Mouse (Mus musculus) hindbrain, embryonic 12.5 days (tissue): Measurements from ENCODE around the gene Pick1. TPM values are rescaled to one million over a fixed set of nuclear protein-coding genes. Genes with fewer than 3 reads are reported as not detected.

Experiments used
- ATAC-seq: fragments of 200-750 bp; cut with Nextera tagmentation; 2 replicates; pipeline ENCODE4 v1.8.0; 2017; ENCODE audit warnings: moderate TSS enrichment; ENCODE audit not compliant: low FRiP score
- H3K27ac ChIP-seq: fragments of 300-500 bp; sonication (generic); 2 replicates; pipeline ENCODE4 v1.5.1; 2016; ENCODE audit warnings: mild to moderate bottlenecking
- H3K27me3 ChIP-seq: fragments of 300-500 bp; sonication (generic); 2 replicates; pipeline ENCODE4 v1.6.1; 2016; ENCODE audit warnings: mild to moderate bottlenecking
- H3K36me3 ChIP-seq: fragments of 300-500 bp; sonication (generic); 2 replicates; pipeline ENCODE4 v1.6.1; 2016; ENCODE audit warnings: mild to moderate bottlenecking
- H3K4me1 ChIP-seq: fragments of 300-500 bp; sonication (generic); 2 replicates; pipeline ENCODE4 v1.6.1; 2016
- H3K4me2 ChIP-seq: fragments of 300-500 bp; sonication (generic); replicated peaks from 2 replicates; pipeline ENCODE4 v1.6.1; 2016; ENCODE audit warnings: mild to moderate bottlenecking
- H3K4me3 ChIP-seq: fragments of 300-500 bp; sonication (generic); 2 replicates; pipeline ENCODE4 v1.5.1; 2016; ENCODE audit warnings: mild to moderate bottlenecking
- H3K9ac ChIP-seq: fragments of 300-500 bp; sonication (generic); 2 replicates; pipeline ENCODE4 v1.6.1; 2016; ENCODE audit warnings: mild to moderate bottlenecking, moderate library complexity
- H3K9me3 ChIP-seq: fragments of 300-500 bp; sonication (generic); replicated peaks from 2 replicates; pipeline ENCODE4 v1.6.1; 2016; ENCODE audit warnings: mild to moderate bottlenecking
- WGBS: fragments of 180-500 bp; shearing (Covaris S2); methylation state at CpG from one replicate; pipeline ENCODE4 v1.1.7; 2016; 5-methylcytosine and 5-hydroxymethylcytosine counted together
- polyA plus RNA-seq: library from polyadenylated mRNA; unstranded; fragments of >200 nt; fragmentation: Nextera tagmentation; extraction: Ambion mirVana; gene quantifications from 2 replicates; pipeline ENCODE4 v1.2.1, GENCODE M21; 2016

Pick1 gene
- 67.1 and 72.6 TPM in 2 replicates for polyA plus RNA-seq

DNA sequence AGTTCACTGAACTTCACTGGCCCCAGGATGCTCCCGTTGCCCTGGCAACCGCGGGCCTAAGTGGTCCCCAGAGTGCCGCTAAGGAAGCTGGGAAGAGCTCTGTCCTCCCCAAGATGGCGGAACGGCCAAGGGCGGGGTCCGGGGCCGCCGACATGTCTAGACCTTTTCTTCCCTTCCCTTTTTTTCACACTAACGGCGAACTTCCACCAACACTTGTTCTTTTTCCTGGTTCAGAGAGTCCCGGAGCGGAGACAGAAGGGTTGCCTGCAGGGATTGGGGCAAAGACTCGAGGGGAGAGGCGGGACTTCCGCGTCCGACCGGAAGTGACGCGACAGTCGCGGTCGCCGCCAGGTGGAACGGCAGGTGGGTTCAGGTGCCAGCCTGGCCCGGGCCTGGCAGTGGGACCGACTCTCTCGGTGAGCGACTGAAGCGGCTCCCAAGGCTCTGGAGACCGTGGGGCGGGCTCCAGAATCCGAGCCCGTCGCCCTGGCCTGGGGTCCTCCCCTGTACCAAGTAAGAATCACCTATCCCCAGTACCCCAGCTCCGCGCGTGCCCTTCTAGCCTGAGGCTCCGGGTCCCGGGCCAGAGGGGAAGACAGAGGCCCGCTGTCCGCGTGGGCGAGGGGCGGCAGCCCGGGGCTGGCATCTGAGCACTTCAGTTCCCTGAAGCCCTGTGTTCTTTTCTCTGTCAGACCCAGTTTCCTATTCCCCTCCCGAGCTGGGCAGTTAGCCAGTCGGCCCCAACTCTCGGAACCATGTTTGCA lies at the start of gene Pick1, which contains the start of gene Gm49486:
Gene Pick1 (plus strand): TSS at position 116 of the 764 bp plus-strand sequence.
Gene Gm49486 (plus strand): TSS at position 334 of the 764 bp plus-strand sequence.
- H3K9ac ChIP-seq = peak within 1 kb of the TSS; percentile 93
- WGBS = 1% methylated on average over 51 of the region's 51 CpGs
- H3K27ac ChIP-seq = peak within 1 kb of the TSS; percentile 98
- H3K4me3 ChIP-seq = peak within 1 kb of the TSS; percentile 77
- H3K36me3 ChIP-seq = peaks cover 25% of the 10 kb centered on the region
- peak within 1 kb of the TSS; percentile 97 for H3K4me2 ChIP-seq
- peaks cover 18% of the 10 kb centered on the region for H3K4me1 ChIP-seq
- H3K9me3 ChIP-seq = no peaks in the 10 kb centered on the region
- H3K27me3 ChIP-seq = no peaks in the 10 kb centered on the region
- peak; percentile 88 for ATAC-seq

DNA sequence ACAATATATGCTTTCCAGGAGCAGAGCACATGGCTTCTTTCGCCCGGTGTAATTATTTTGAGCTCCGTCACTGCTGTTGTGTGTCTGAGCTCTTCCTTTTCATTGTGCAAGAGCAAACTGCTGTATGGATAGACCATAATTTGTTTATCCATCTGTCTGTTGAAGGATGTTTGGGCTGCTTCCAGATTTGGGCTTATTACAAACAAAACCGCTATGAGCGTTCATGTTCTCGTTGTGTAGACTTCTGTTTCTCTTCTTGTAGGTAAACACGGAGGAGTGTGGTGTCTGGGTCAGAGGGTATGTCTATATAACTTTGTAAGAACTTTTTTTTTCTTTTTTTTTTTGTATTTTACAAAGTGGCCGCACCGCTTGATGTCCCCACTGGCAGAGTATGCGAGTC lies 43.8 kb upstream of the Pick1 start:
- no peak overlapping the region for H3K4me2 ChIP-seq
- no peaks in the 10 kb centered on the region for H3K27me3 ChIP-seq
- no peak for ATAC-seq
- H3K27ac ChIP-seq = no peak overlapping the region
- no peak overlapping the region for H3K9ac ChIP-seq
- 85% methylated on average over 10 of the region's 10 CpGs for WGBS
- no peaks in the 10 kb centered on the region for H3K9me3 ChIP-seq
- no peak overlapping the region for H3K4me3 ChIP-seq
- no peaks in the 10 kb centered on the region for H3K36me3 ChIP-seq
- no peaks in the 10 kb centered on the region for H3K4me1 ChIP-seq

DNA sequence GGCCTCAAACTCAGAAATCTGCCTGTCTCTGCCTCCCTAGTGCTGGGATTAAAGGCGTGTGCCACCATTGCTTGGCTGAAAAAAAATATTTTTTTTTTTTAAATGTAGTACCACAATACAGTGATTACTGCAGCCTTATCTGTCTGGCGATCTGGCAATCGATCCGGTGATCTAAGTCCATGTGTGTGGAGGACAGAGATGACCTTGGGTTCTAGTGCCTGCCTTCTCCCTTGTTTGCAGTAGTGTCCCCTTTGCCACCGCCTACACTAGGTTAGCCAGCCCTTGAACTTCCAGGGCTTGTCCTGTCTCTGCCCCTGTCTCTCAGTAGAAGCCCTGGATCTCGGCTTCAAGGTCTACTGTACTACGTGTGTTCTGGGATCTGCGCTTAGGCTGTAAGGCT lies 41.2 kb upstream of the Pick1 start:
- 91% methylated on average over 8 of the region's 8 CpGs for WGBS
- H3K9ac ChIP-seq = no peak overlapping the region
- ATAC-seq = no peak
- H3K4me2 ChIP-seq = no peak overlapping the region
- no peaks in the 10 kb centered on the region for H3K9me3 ChIP-seq
- no peak overlapping the region for H3K27ac ChIP-seq
- H3K27me3 ChIP-seq = no peaks in the 10 kb centered on the region
- H3K36me3 ChIP-seq = no peaks in the 10 kb centered on the region
- no peak overlapping the region for H3K4me3 ChIP-seq
- H3K4me1 ChIP-seq = peaks cover 9% of the 10 kb centered on the region

DNA sequence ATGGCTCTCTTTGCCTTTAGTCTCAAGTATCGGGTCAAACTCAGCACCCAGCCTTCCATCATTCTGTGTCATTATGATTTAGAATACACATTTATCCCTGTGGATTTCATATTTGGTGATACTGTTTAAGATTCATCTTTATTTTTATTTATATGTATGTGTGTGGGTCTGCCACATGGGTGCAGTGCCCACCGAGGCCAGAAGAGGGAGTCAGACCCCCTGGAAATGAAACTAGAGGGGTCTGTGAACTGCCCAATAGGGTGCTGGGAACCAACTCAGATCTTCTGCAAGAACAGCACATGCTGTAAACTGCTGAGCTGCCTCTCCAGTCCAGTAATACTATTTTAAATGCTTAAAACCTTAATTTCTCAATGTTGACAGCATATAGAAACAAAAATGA lies 37.5 kb upstream of the Pick1 start:
- no peak overlapping the region for H3K27ac ChIP-seq
- H3K27me3 ChIP-seq = no peaks in the 10 kb centered on the region
- H3K36me3 ChIP-seq = no peaks in the 10 kb centered on the region
- no peak overlapping the region for H3K4me3 ChIP-seq
- no peak overlapping the region for H3K4me2 ChIP-seq
- H3K4me1 ChIP-seq = peaks cover 29% of the 10 kb centered on the region
- no peak for ATAC-seq
- no peak overlapping the region for H3K9ac ChIP-seq
- no peaks in the 10 kb centered on the region for H3K9me3 ChIP-seq
- 91% methylated on average over 2 of the region's 2 CpGs for WGBS

DNA sequence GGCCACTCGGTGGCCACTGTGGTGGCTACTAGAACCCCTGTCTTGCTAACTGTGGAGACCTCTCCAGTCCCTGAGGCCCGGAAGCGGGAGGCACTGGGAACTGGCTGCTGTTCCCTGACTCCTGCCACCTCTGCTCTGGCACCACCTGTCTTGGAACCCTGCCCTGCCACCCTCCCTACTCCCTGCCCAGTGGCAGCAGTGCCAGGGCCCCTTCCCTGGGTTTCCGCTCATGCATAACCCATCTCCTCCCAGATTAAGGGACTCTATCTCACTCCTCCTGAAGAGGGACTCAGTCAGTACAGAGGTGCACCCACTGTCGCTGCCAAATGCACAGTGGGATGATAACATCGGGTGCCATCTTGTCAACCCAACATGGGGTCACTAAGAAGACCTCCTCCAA lies 36.5 kb upstream of the Pick1 start:
- H3K9ac ChIP-seq = no peak overlapping the region
- no peak overlapping the region for H3K4me3 ChIP-seq
- no peaks in the 10 kb centered on the region for H3K9me3 ChIP-seq
- 0 out of 2 replicates have a peak, but pooled peaks have one; percentile 27 for ATAC-seq
- H3K27me3 ChIP-seq = no peaks in the 10 kb centered on the region
- H3K27ac ChIP-seq = peak overlapping the region; percentile 92
- peak overlapping the region; percentile 33; the same call in 1 of the 2 replicates for H3K4me2 ChIP-seq
- H3K36me3 ChIP-seq = no peaks in the 10 kb centered on the region
- WGBS = 82% methylated on average over 6 of the region's 6 CpGs
- peaks cover 29% of the 10 kb centered on the region for H3K4me1 ChIP-seq

DNA sequence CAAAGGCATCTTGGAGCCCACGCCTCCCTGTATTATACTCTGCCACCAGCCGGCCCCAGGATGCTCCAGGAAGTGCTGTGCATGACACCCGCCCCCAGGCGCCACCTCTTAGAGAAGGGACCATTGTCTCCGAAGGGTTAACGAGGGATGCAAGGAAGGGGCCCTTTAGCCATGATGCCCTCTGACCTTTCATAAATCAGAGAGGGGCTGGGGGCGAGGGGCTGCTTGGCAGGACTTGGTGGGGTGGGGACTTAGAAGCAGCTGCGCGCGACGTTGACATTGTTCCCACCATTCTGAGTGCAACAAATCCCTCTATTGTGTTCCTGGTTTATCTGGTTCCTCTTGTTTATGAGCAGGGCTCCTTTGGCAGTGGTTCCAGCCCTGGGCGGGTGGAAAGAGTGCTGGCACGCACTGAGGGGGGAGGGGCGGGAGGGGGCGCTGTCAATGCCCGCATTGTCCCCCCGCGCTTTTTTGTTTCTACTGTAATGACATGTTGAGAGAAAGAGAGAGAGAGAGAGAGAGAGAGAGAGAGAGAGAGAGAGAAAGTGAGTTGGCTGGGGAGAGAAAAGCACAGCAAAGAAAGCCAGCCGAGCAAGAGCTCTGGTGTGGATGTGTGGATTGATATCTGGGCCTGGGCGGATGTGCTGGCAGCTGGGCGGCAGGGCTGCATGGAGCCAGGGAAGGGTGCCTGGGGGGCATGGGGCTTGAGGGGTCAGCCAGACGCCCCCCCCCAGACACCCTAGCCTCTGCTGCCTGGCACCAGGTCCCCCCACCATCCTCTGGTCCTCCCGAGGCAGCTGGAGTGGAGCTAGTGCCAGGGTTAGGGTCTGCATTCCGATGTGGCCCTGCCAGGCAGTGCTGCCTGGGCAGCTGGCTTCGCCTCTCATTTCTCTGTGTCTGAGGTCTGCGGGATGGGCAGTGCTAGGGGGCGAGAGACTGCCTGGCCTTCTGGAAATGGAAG lies 35.8 kb upstream of the Pick1 start:
- H3K9me3 ChIP-seq = no peaks in the 10 kb centered on the region
- H3K9ac ChIP-seq = peak overlapping the region; percentile 47; the same call in 1 of the 2 replicates
- 22% methylated on average over 27 of the region's 27 CpGs for WGBS
- peak; percentile 85 for ATAC-seq
- no peak overlapping the region for H3K4me3 ChIP-seq
- no peaks in the 10 kb centered on the region for H3K27me3 ChIP-seq
- peak overlapping the region; percentile 92 for H3K27ac ChIP-seq
- no peaks in the 10 kb centered on the region for H3K36me3 ChIP-seq
- H3K4me2 ChIP-seq = peak overlapping the region; percentile 33
- H3K4me1 ChIP-seq = peaks cover 29% of the 10 kb centered on the region

DNA sequence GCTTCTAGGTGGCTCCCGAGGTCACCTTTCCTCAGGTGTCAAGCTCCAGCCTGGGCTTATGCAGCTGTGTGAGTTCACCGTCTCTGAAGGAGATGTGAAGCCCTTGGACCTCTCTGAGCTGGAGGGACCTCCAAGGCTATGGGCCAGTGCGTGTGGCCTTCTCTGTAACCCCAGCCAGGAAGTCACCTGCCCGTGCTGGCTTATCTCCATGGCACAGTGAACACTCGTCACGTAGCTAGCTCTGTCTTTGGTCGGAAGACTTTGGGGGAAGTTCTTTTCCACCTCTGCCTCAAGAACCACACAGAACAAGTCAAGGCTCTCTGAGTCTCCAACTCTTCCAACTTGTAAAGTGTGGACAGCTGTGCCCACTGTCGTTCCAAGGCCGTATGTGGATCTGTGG lies 34.9 kb upstream of the Pick1 start:
- H3K4me2 ChIP-seq = no peak overlapping the region
- H3K36me3 ChIP-seq = no peaks in the 10 kb centered on the region
- no peak overlapping the region for H3K9ac ChIP-seq
- no peak overlapping the region for H3K4me3 ChIP-seq
- 81% methylated on average over 9 of the region's 9 CpGs for WGBS
- H3K9me3 ChIP-seq = no peaks in the 10 kb centered on the region
- no peak for ATAC-seq
- H3K27ac ChIP-seq = peak overlapping the region; percentile 92
- peaks cover 29% of the 10 kb centered on the region for H3K4me1 ChIP-seq
- H3K27me3 ChIP-seq = no peaks in the 10 kb centered on the region

DNA sequence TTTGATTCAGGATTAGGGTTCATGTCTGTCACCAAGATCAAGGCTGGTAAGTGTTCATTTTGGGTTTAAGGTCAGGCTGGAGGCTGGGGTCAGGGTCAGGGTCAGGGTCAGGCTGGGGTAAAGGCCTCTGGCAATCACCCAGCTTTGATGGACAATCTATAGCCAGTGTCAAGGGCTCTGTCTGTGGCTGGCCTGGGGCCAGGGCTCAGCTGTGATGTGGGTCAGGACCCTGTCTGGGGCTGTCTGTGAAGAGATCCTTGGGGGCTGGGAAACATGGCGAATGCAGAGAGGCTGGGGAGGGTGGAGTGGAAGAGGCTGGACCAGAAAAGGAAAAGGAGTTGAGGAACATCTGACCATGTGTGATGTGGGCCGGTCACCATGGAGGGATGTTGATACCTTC lies 34.0 kb upstream of the Pick1 start:
- ATAC-seq = no peak
- no peak overlapping the region for H3K27ac ChIP-seq
- no peak overlapping the region for H3K9ac ChIP-seq
- no peak overlapping the region for H3K4me2 ChIP-seq
- H3K9me3 ChIP-seq = no peaks in the 10 kb centered on the region
- peaks cover 29% of the 10 kb centered on the region for H3K4me1 ChIP-seq
- no peaks in the 10 kb centered on the region for H3K27me3 ChIP-seq
- no peak overlapping the region for H3K4me3 ChIP-seq
- H3K36me3 ChIP-seq = no peaks in the 10 kb centered on the region
- 61% methylated on average over 2 of the region's 2 CpGs for WGBS

DNA sequence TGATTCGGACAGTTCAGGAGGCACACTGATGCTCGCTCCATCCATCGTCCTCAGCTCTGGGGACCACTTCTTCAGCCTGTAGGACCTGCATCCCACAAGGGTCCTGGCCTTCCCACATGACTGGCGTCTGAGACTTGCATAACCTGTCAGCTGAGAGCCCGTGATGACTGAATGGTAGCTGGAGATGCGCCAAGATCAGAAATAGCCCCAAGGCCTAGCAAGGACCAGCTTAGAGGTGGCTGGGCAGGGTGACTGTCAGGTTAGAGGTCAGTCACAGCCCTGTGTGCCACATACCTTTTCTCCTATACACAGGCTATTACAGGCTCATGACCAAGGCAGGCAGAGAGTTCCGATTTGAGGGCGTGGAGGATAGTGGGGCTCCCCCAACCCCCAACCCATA lies 33.5 kb upstream of the Pick1 start:
- Histone ChIP-seq H3K27me3 (no peaks in the 10 kb centered on the region), H3K4me2 (no peak overlapping the region), H3K4me3 (no peak overlapping the region), H3K4me1 (peaks cover 29% of the 10 kb centered on the region), H3K9ac (no peak overlapping the region), H3K9me3 (no peaks in the 10 kb centered on the region), H3K27ac (no peak overlapping the region), H3K36me3 (no peaks in the 10 kb centered on the region)
- 86% methylated on average over 8 of the region's 8 CpGs for WGBS
- ATAC-seq = no peak

DNA sequence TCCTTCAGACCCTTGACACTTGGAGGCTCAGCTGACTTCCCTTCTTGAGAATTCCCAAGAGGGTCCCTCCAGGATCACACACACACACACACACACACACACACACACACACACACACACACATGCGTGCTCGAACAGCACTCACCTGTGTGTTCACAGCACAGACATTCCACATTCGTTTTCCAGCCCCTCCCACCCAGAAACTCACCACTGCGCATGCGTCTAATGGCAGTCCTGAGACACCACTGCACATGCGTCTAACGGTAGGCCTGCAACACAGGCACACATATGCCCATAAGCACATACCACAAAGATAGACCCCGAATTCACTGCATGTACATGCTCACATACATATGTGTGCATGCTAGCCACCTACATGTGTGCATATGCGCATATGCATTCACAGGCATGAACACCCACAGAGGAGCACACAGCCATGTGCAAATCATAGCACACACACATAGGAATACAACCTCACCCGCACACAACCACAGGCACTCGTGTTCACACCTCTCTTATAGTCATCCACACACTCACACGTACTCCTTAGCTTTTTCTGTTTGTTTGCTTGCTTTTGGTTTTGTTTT lies 29.5 kb upstream of the Pick1 start:
- peaks cover 28% of the 10 kb centered on the region for H3K4me1 ChIP-seq
- no peaks in the 10 kb centered on the region for H3K9me3 ChIP-seq
- no peak overlapping the region for H3K27ac ChIP-seq
- H3K36me3 ChIP-seq = no peaks in the 10 kb centered on the region
- no peak overlapping the region for H3K4me3 ChIP-seq
- no peak for ATAC-seq
- H3K4me2 ChIP-seq = no peak overlapping the region
- H3K9ac ChIP-seq = no peak overlapping the region
- H3K27me3 ChIP-seq = no peaks in the 10 kb centered on the region
- 96% methylated on average over 12 of the region's 12 CpGs for WGBS

DNA sequence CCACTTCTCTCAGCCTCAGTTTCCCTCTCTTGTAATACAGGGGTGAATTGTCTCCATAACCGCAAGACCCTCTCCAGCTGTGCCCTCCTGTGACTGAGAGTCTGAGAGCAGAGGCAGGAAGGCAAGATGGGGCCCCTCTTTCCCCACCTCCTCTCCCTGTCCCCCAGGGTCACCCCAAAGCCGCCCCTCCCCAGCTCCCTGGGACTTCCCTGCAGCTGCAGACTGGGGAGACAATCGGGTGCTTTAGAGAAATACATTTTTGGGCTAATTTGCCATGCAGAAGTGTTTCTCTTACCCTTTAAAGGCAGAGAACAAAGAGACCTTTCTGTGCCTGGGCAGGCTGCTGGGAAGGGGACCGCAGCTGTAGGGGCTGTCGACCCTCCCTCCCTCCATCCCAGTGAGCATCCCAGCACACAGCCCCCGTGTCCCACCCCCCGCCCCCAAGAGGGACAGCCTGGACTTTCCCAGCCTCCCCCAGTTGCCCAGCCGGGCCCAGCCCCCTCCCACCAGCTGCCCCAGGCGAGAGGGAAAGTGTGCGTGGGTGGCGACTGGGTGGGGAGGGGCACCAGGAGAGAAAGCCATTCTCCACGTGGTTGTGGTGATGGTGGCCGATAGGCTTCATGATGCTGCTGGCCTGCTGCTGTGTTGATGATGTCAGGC lies 27.4 kb upstream of the Pick1 start:
- WGBS = 7% methylated on average over 13 of the region's 13 CpGs
- no peaks in the 10 kb centered on the region for H3K27me3 ChIP-seq
- ATAC-seq = peak; percentile 82
- H3K9ac ChIP-seq = no peak overlapping the region
- no peak overlapping the region for H3K4me3 ChIP-seq
- H3K4me1 ChIP-seq = peaks cover 23% of the 10 kb centered on the region
- peak overlapping the region; percentile 33 for H3K4me2 ChIP-seq
- H3K9me3 ChIP-seq = no peaks in the 10 kb centered on the region
- no peaks in the 10 kb centered on the region for H3K36me3 ChIP-seq
- H3K27ac ChIP-seq = peak overlapping the region; percentile 79
